Mouse (Mus musculus) limb, embryonic 14.5 days (tissue): ENCODE data around the gene Stim1. TPM values are rescaled to one million over a fixed set of nuclear protein-coding genes. Genes with fewer than 3 reads are reported as not detected.
A peak's percentile ranks its signal among the peaks of the same experiment; 100 is the strongest.

ENCODE experiments used
- ATAC-seq: fragments of 200-750 bp; cut with Nextera tagmentation; 2 replicates; pipeline ENCODE4 v1.8.0; 2017; ENCODE audit warnings: low read depth, moderate number of reproducible peaks, moderate TSS enrichment; ENCODE audit not compliant: low FRiP score
- DNase-seq: peaks from one replicate; pipeline ENCODE4 v3.0.0-alpha.2; 2015; ENCODE audit warnings: low spot score
- H3K27ac ChIP-seq: fragments of 300-500 bp; sonication (generic); replicated peaks from 2 replicates; pipeline ENCODE4 v1.5.1; 2014; ENCODE audit warnings: low read depth, mild to moderate bottlenecking, low read length, moderate library complexity, mixed read lengths
- H3K27me3 ChIP-seq: fragments of 300-500 bp; sonication (generic); 2 replicates; pipeline ENCODE4 v1.6.1; 2014; ENCODE audit warnings: low read length, mixed read lengths; ENCODE audit not compliant: control insufficient read depth, insufficient read depth
- H3K36me3 ChIP-seq: fragments of 300-500 bp; sonication (generic); 2 replicates; pipeline ENCODE4 v1.6.1; 2014; ENCODE audit warnings: mild to moderate bottlenecking, low read length, moderate library complexity, mixed read lengths; ENCODE audit not compliant: control insufficient read depth, insufficient read depth
- H3K4me1 ChIP-seq: fragments of 300-500 bp; sonication (generic); 2 replicates; pipeline ENCODE4 v1.6.1; 2014; ENCODE audit warnings: antibody characterized with exemption, low read length, mixed read lengths; ENCODE audit not compliant: control insufficient read depth, insufficient read depth
- H3K4me2 ChIP-seq: fragments of 300-500 bp; sonication (generic); replicated peaks from 2 replicates; pipeline ENCODE4 v1.6.1; 2014; ENCODE audit warnings: low read depth, mild to moderate bottlenecking, low read length, moderate library complexity; ENCODE audit not compliant: severe bottlenecking
- H3K4me3 ChIP-seq: fragments of 300-500 bp; sonication (generic); replicated peaks from 2 replicates; pipeline ENCODE4 v1.5.1; 2014; ENCODE audit warnings: low read length
- H3K9ac ChIP-seq: fragments of 300-500 bp; sonication (generic); 2 replicates; pipeline ENCODE4 v1.6.1; 2014; ENCODE audit warnings: mild to moderate bottlenecking, low read depth, low read length, moderate library complexity; ENCODE audit not compliant: severe bottlenecking
- H3K9me3 ChIP-seq: fragments of 300-500 bp; sonication (generic); 2 replicates; pipeline ENCODE4 v1.6.1; 2016; ENCODE audit warnings: low read length; ENCODE audit not compliant: control insufficient read depth
- POLR2A ChIP-seq: fragments of 200-500 bp; IDR thresholded peaks from 2 replicates; pipeline ENCODE4 v1.8.0; 2012; ENCODE audit warnings: inconsistent platforms, mild to moderate bottlenecking, moderate library complexity, borderline replicate concordance; ENCODE audit not compliant: insufficient read depth, insufficient read length; ENCODE audit errors: extremely low read depth
- WGBS: fragments of 180-500 bp; shearing (Covaris S2); extraction: QIAGEN DNeasy Blood & Tissue Kit; methylation state at CpG from one replicate; pipeline ENCODE4 v1.1.7; 2014; 5-methylcytosine and 5-hydroxymethylcytosine counted together
- polyA plus RNA-seq, 2 experiments: library from polyadenylated mRNA; depleted of rRNA in 1 of 2; stranded (reverse) in 1 of 2; unstranded in 1 of 2; fragments of >200 nt; fragmentation: Nextera tagmentation in 1 of 2; extraction: Ambion mirVana in 1 of 2; gene quantifications; 2 replicates each; pipeline versions ENCODE4 v1.2.1 to v1.2.3; 2012 to 2014

The Stim1 gene
- polyA plus RNA-seq, 2 experiments = 27.7 to 49.1 TPM

DNA sequence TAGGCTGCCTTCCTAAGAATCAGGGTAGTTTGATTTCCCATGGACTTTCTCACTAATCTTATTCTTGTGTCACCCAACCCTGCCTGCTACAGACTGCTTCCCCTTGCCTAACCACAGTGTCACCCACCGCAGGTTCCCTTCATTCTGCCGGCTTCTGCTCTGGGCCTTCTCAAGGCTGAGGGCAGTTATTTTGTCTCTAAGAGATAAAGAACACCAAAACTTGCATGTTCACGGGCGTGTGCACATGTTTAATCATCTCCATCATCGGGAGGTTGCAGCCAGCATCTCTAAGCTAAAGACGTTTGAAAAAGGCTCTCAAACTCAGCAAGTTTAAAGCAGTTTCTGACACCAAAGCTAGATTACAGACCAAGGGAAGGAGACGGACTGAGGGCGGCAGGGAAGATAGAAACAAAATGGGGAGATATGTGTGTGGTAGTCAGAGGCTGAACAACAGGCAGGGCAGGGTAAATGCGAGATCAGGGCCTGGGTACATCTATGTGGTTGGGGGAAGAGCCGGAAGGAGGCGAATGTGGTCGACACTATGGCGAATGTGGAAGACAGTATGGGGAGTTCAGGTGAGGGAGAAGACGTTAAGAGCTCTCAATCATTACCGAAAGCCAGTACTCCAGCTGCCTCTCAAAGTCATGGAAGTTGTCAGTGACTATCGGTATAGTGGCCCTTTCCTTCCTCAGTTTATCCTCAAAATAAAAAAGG is 18.8 kb upstream of the Stim1 start:
- ATAC-seq (no peak), DNase-seq (no peak)
- WGBS = 23% methylated on average over 16 of the region's 16 CpGs
- no peak for TF ChIP-seq POLR2A
- peak overlapping the region; percentile 85 for H3K4me3 ChIP-seq
- H3K27me3 ChIP-seq = no peaks in the 10 kb centered on the region
- H3K9me3 ChIP-seq = no peaks in the 10 kb centered on the region
- peak overlapping the region; percentile 64 for H3K4me2 ChIP-seq
- H3K4me1 ChIP-seq = peaks cover 32% of the 10 kb centered on the region
- peak overlapping the region; percentile 93; the same call in 1 of the 2 replicates for H3K27ac ChIP-seq
- peak overlapping the region; percentile 86 for H3K9ac ChIP-seq
- H3K36me3 ChIP-seq = no peaks in the 10 kb centered on the region

DNA sequence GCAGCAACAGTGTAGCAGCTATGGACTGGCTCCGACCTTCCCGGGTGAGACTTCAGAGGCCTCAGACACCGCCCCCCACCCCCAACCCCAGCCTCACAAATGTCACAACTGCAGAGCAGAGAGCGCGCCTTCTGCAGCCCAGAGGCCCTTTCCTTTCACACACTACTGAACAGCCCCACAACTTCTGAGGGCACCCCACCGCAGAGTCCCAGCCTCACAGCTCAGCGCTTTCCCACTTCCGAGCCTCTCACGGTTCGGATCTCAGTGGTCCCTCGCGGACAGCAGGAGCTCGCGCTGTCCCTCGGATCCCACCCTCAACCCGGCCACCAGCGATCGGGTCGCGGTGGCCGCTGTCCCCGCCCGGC is 18.1 kb upstream of the Stim1 start:
- WGBS = 1% methylated on average over 23 of the region's 23 CpGs
- H3K4me2 ChIP-seq = peak overlapping the region; percentile 64
- TF ChIP-seq POLR2A = no peak
- H3K4me3 ChIP-seq = peak overlapping the region; percentile 85
- H3K27ac ChIP-seq = peak overlapping the region; percentile 93
- no peaks in the 10 kb centered on the region for H3K27me3 ChIP-seq
- peak; percentile 35 for DNase-seq
- H3K9me3 ChIP-seq = no peaks in the 10 kb centered on the region
- peak overlapping the region; percentile 86 for H3K9ac ChIP-seq
- H3K36me3 ChIP-seq = no peaks in the 10 kb centered on the region
- H3K4me1 ChIP-seq = peaks cover 32% of the 10 kb centered on the region
- ATAC-seq = peak; percentile 39

DNA sequence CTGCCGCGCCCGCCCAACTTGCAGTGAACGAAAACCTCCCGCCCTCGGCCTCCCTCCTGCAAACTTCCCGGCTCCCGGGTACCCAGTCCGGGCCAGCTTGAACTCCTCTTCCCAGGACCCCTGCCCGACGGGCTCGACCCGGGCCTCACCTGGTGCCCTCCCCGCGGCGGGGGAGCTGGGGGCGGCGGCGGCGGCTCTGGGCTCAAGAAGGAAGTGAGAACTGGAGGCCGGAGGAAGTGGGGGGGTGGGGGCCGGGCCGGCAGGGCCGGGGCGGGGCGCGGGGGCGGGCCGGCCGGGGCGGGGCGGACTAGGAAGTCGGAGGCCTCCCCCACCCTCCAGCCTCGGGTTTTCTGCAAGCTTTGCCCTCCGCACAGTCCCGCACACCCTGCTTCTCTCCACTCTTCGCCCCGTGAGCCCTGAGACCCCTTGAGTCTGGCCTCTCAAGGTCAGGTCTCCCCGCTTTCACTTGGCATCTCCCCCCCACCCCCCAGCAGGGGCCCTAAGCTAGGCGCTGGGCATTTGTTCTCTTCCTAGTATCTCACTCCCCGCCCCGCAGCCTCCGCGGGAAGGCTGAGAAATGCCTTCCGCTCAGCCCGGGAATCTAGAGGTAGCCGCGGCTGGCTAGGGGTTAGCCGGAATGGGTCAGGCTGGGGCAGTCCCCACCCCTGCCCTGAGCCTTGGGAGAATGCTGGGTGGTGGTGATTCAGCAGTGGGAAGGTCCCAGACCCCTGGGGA is 17.5 kb upstream of the Stim1 start:
- peak overlapping the region; percentile 93 for H3K27ac ChIP-seq
- TF ChIP-seq POLR2A = peak; percentile 52; the same call in 1 of the 2 replicates
- peak overlapping the region; percentile 86 for H3K9ac ChIP-seq
- DNase-seq = peak; percentile 85
- H3K27me3 ChIP-seq = no peaks in the 10 kb centered on the region
- peak overlapping the region; percentile 64 for H3K4me2 ChIP-seq
- ATAC-seq = peak; percentile 87
- peaks cover 32% of the 10 kb centered on the region for H3K4me1 ChIP-seq
- H3K36me3 ChIP-seq = no peaks in the 10 kb centered on the region
- peak overlapping the region; percentile 85 for H3K4me3 ChIP-seq
- under 1% methylated on average over 23 of the region's 49 CpGs for WGBS
- no peaks in the 10 kb centered on the region for H3K9me3 ChIP-seq

DNA sequence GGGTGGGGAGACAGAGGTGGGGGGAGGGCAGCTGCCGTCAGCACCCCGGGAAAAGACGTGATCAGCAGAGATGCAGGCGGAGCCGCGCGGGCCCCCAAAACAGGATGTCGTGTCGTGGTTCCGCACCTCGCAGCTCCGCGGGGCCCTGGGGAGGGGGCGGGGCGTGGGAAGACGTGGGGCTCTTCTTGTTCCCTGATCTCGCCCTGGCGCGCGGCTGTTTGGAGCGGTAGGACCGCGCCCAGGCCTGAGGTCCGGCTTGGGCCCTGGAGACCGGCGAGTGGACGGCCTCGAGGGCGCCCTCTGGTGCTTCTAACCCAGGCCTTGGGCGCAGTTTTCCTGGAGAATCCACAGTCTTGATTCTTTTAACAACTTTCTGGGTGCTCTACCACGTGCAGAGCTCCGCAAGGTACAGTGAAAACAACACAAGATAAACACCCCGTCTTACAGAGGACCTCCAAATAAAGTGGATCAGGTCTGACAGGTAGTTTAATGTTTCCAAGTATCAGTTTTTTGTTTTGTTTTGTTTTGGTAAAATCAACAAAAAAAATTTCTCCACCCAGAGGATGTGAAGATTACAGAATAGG is 16.9 kb upstream of the Stim1 start:
- Histone ChIP-seq H3K36me3 (no peaks in the 10 kb centered on the region), H3K27ac (peak overlapping the region; percentile 93), H3K9me3 (no peaks in the 10 kb centered on the region), H3K4me3 (peak overlapping the region; percentile 85), H3K4me2 (peak overlapping the region; percentile 64), H3K27me3 (no peaks in the 10 kb centered on the region), H3K9ac (peak overlapping the region; percentile 86), H3K4me1 (peaks cover 32% of the 10 kb centered on the region)
- ATAC-seq (peak; percentile 71), DNase-seq (peak; percentile 89)
- WGBS = under 1% methylated on average over 20 of the region's 33 CpGs
- no peak for TF ChIP-seq POLR2A

DNA sequence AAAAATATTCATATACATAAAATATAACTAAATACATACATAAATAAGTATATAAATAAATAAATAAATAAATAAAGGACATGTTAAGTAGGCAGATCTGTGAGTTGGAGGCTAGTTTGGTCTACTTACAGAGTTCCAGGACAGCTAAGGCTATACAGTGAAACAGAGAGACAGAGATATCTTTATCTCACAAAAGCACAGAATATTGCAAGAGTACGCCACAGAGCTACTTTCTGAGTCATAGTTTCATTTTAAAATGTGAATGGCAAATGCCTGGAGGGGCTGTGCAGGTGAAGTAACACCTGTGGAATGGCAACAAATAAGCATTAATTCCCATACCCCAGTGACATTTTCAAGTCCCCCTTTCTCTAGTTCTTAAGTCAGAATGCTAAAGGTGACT is 14.0 kb upstream of the Stim1 start:
- no peak overlapping the region for H3K9ac ChIP-seq
- no peak for TF ChIP-seq POLR2A
- no peaks in the 10 kb centered on the region for H3K9me3 ChIP-seq
- no peak for DNase-seq
- peaks cover 6% of the 10 kb centered on the region; the same call in 1 of the 2 replicates for H3K4me1 ChIP-seq
- ATAC-seq = no peak
- no peaks in the 10 kb centered on the region for H3K36me3 ChIP-seq
- no peaks in the 10 kb centered on the region for H3K27me3 ChIP-seq
- H3K4me2 ChIP-seq = no peak overlapping the region
- no peak overlapping the region for H3K4me3 ChIP-seq
- 58% methylated on average over 1 of the region's 1 CpGs for WGBS
- H3K27ac ChIP-seq = no peak overlapping the region
